Mouse (Mus musculus) kidney, postnatal 0 days (tissue): ENCODE measurements at regions not wholly inside any gene's neighbourhood (a gene's known extent, or its start where the extent isn't known, plus 50 kb on each side); places are given as distances from the start of the nearest gene placed in this dataset.
A peak's percentile ranks its signal among the peaks of the same experiment; 100 is the strongest.

Experiments
- ATAC-seq: fragments of 200-750 bp; cut with Nextera tagmentation; replicated peaks from 2 replicates; pipeline ENCODE4 v1.8.0; 2017; ENCODE audit warnings: low read depth, moderate number of reproducible peaks, moderate TSS enrichment, moderate library complexity; ENCODE audit not compliant: low FRiP score
- DNase-seq: peaks from one replicate; pipeline ENCODE4 v3.0.0-alpha.2; 2016; ENCODE audit warnings: low spot score
- H3K27ac ChIP-seq: fragments of 300-500 bp; sonication (generic); 2 replicates; pipeline ENCODE4 v1.5.1; 2014; ENCODE audit warnings: mild to moderate bottlenecking
- H3K27me3 ChIP-seq: fragments of 300-500 bp; sonication (generic); 2 replicates; pipeline ENCODE4 v1.6.1; 2014; ENCODE audit warnings: low read length, mixed read lengths; ENCODE audit not compliant: insufficient read depth
- H3K36me3 ChIP-seq: fragments of 300-500 bp; sonication (generic); 2 replicates; pipeline ENCODE4 v1.6.1; 2014; ENCODE audit warnings: low read length, mixed read lengths; ENCODE audit not compliant: insufficient read depth
- H3K4me1 ChIP-seq: fragments of 300-500 bp; sonication (generic); replicated peaks from 2 replicates; pipeline ENCODE4 v1.6.1; 2014; ENCODE audit warnings: antibody characterized with exemption, low read length, mixed read lengths; ENCODE audit not compliant: insufficient read depth
- H3K4me2 ChIP-seq: fragments of 300-500 bp; sonication (generic); 2 replicates; pipeline ENCODE4 v1.6.1; 2014; ENCODE audit warnings: mild to moderate bottlenecking, low read length, moderate library complexity, mixed read lengths
- H3K4me3 ChIP-seq: fragments of 300-500 bp; sonication (generic); replicated peaks from 2 replicates; pipeline ENCODE4 v1.5.1; 2014; ENCODE audit warnings: low read depth, low read length
- H3K9ac ChIP-seq: fragments of 300-500 bp; sonication (generic); 2 replicates; pipeline ENCODE4 v1.6.1; 2014; ENCODE audit warnings: low read depth, low read length
- H3K9me3 ChIP-seq: fragments of 300-500 bp; sonication (generic); replicated peaks from 2 replicates; pipeline ENCODE4 v1.6.1; 2016; ENCODE audit warnings: low read length, inconsistent platforms, mixed read lengths
- CTCF ChIP-seq: IDR thresholded peaks from 2 replicates; pipeline ENCODE4 v1.5.1; 2016; ENCODE audit warnings: antibody characterized with exemption, low read depth, mild to moderate bottlenecking, moderate library complexity
- WGBS: fragments of 180-500 bp; shearing (Covaris S2); extraction: QIAGEN DNeasy Blood & Tissue Kit; methylation state at CpG from one replicate; pipeline ENCODE4 v1.1.7; 2014; 5-methylcytosine and 5-hydroxymethylcytosine counted together

- no peak for ATAC-seq
These were observed 90.5 kb upstream of the Barx2 start for GRCm38 (mm10) chr9:32003730-32004129.

DNA sequence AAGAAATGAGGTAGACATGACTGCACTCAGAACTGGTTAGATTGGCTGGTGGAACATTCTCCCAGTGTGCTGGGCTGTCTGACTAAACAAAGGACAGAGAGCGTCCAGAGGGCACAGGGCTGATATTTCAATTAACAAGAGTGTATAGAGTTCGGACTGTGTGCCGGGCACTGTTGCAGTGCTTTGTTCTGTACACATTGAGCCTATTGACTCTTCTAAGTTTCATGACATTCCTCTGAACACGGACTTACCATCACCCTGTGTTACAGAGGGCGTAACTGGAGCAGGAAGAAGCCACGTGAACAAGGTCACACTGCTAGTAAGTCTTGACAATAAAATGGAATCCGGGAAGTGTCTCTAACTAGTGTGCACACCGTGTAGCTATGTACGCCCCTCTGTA is 92.1 kb upstream of the Barx2 start:
- no peak overlapping the region for H3K27ac ChIP-seq
- no peak overlapping the region for H3K9ac ChIP-seq
- DNase-seq, result no peak
- no peaks in the 10 kb centered on the region for H3K4me1 ChIP-seq
- H3K9me3 ChIP-seq, result no peaks in the 10 kb centered on the region
- no peak overlapping the region for H3K4me3 ChIP-seq
- no peaks in the 10 kb centered on the region for H3K27me3 ChIP-seq
- H3K36me3 ChIP-seq, result no peaks in the 10 kb centered on the region
- TF ChIP-seq CTCF, result no peak
- ATAC-seq, result no peak
- WGBS, result 58% methylated on average over 9 of the region's 9 CpGs
- H3K4me2 ChIP-seq, result no peak overlapping the region

More at GRCm38 (mm10) chr9:32003730-32004129, 90.5 kb upstream of the Barx2 start:
- no peak overlapping the region for H3K9ac ChIP-seq
- WGBS, result 87% methylated on average over 7 of the region's 7 CpGs
- no peaks in the 10 kb centered on the region for H3K36me3 ChIP-seq
- no peaks in the 10 kb centered on the region for H3K9me3 ChIP-seq
- no peaks in the 10 kb centered on the region for H3K4me1 ChIP-seq
- TF ChIP-seq CTCF, result no peak
- H3K27me3 ChIP-seq, result no peaks in the 10 kb centered on the region
- no peak overlapping the region for H3K4me2 ChIP-seq
- no peak overlapping the region for H3K27ac ChIP-seq
- DNase-seq, result no peak
- H3K4me3 ChIP-seq, result no peak overlapping the region

DNA sequence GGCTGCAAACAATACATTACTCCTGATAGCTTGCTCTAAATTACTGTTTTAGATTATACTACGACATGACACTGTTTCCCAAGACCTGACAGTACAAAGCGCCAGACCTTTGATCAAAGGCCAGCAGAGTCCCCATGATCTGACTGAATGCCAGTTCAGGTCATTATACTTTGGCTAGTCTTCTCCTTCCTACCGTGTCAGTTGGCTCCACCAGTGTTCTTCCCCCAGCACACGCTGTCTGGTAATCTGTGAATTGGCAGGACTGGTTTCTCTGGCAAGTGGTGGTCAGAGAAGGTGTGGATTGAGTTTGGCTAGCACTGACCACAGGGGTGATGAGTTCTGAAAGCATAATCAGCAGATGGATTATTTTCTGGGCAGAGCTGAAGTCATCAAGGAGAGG is 93.1 kb upstream of the Barx2 start:
- TF ChIP-seq CTCF, result no peak
- H3K27ac ChIP-seq, result no peak overlapping the region
- H3K4me3 ChIP-seq, result no peak overlapping the region
- H3K36me3 ChIP-seq, result no peaks in the 10 kb centered on the region
- H3K9ac ChIP-seq, result no peak overlapping the region
- 62% methylated on average over 4 of the region's 4 CpGs for WGBS
- H3K9me3 ChIP-seq, result no peaks in the 10 kb centered on the region
- DNase-seq (no peak), ATAC-seq (no peak)
- no peaks in the 10 kb centered on the region for H3K4me1 ChIP-seq
- H3K27me3 ChIP-seq, result no peaks in the 10 kb centered on the region
- H3K4me2 ChIP-seq, result no peak overlapping the region

DNA sequence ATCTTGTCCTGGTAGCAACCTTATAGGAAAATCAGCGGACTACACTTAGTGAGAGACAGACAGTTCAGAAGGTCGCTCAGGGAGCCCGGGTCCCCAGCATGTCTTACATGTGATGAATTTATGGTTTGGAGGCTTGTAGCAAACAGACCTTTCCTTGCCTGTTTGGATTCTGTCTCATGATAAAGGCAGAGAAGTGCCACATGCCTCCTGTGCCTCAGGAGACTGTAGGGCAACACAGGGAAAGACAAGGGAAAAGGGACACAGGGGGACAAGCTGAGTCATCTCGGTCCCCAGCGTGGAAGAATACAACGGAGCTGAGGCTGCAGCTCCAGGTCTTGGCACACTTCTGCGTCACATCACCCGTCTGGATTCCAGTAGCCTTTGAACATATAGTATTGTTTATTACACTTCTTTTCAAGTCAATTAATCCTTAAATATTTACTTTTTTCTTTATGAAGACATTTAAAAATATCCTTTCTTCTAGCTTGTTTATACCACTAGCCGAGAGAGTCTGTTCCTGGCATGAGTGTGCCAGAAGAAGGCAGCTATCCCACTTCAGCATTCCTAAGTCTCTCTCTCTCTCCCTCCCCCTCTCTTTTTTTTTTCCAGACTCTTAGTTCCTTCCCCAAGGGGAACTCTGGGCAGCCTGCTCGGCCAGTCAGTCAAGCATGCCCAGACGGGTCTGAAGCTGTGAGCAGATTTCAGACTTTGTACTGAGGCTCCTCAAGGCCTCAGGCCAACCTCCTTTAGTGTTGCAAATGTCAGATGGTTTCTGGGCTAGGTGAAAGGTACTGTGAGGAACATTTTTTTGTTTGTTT is 97.9 kb upstream of the Barx2 start:
- Histone ChIP-seq H3K27ac (0 out of 2 replicates have a peak overlapping the region, but pooled peaks have one; percentile 13), H3K27me3 (no peaks in the 10 kb centered on the region), H3K9me3 (no peaks in the 10 kb centered on the region), H3K4me2 (no peak overlapping the region), H3K4me1 (no peaks in the 10 kb centered on the region), H3K9ac (no peak overlapping the region), H3K36me3 (no peaks in the 10 kb centered on the region), H3K4me3 (no peak overlapping the region)
- WGBS, result 31% methylated on average over 11 of the region's 11 CpGs
- TF ChIP-seq CTCF, result no peak
- DNase-seq (no peak), ATAC-seq (0 out of 2 replicates have a peak, but pooled peaks have one; percentile 49)

DNA sequence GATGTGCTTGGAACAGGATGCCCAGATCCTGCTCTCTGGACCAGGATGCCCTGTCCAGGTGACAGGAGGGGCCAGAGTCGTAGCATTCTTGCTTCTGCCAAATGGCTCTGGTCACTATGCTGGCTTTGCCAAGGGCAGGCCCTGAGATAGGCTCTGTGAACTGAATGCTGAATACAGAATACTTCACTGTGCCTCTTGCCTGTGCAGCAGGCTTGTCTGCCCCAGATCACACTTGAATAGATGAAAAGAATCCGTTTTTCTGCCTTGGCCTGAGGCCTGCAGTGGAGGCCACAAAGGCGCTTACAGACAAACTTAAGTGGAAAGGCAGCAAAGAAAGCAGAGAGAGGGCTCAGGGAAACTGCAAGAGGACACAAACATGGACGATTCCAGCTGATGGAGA is 99.7 kb upstream of the Arhgap32 start:
- no peak for ATAC-seq
- no peak for TF ChIP-seq CTCF
- no peak overlapping the region for H3K27ac ChIP-seq
- no peak overlapping the region for H3K9ac ChIP-seq
- no peaks in the 10 kb centered on the region for H3K9me3 ChIP-seq
- no peaks in the 10 kb centered on the region for H3K36me3 ChIP-seq
- 0 out of 2 replicates have a peak, but pooled peaks cover 4% of the 10 kb centered on the region for H3K4me1 ChIP-seq
- no peak for DNase-seq
- 60% methylated on average over 4 of the region's 4 CpGs for WGBS
- H3K4me2 ChIP-seq, result no peak overlapping the region
- H3K27me3 ChIP-seq, result no peaks in the 10 kb centered on the region
- no peak overlapping the region for H3K4me3 ChIP-seq

- no peaks in the 10 kb centered on the region for H3K36me3 ChIP-seq
- no peak overlapping the region for H3K9ac ChIP-seq
- TF ChIP-seq CTCF, result no peak
- H3K4me2 ChIP-seq, result no peak overlapping the region
- no peaks in the 10 kb centered on the region for H3K9me3 ChIP-seq
- H3K4me3 ChIP-seq, result no peak overlapping the region
- peak overlapping the region; percentile 31; the same call in 1 of the 2 replicates for H3K27ac ChIP-seq
- 0 out of 2 replicates have a peak, but pooled peaks cover 4% of the 10 kb centered on the region for H3K4me1 ChIP-seq
- DNase-seq (peak; percentile 49), ATAC-seq (no peak)
- no peaks in the 10 kb centered on the region for H3K27me3 ChIP-seq
These were observed 97.9 kb upstream of the Arhgap32 start for GRCm38 (mm10) chr9:32018020-32018419.
